Mouse (Mus musculus) CH12.LX (cell line): ENCODE measurements around the gene Ttc30b. TPM values are rescaled to one million over a fixed set of nuclear protein-coding genes. Genes with fewer than 3 reads are reported as not detected.

Experiments used
- DNase-seq: peaks from one replicate; pipeline ENCODE4 v3.0.0-alpha.2; 2013; ENCODE audit errors: extremely low read depth
- H3K27ac ChIP-seq: 2 replicates; pipeline ENCODE4 v1.5.1; 2012; ENCODE audit warnings: low read depth, mild to moderate bottlenecking, control low read depth, moderate library complexity; ENCODE audit not compliant: insufficient read depth
- H3K27me3 ChIP-seq: replicated peaks from 2 replicates; pipeline ENCODE3; 2012; ENCODE audit warnings: inconsistent platforms
- H3K36me3 ChIP-seq, 2 experiments: replicated peaks in 1 of 2; 2 replicates each; pipeline versions ENCODE3 to v1.6.1; 2012; ENCODE audit warnings: inconsistent platforms in 1 of 2, low read length in 1 of 2, mild to moderate bottlenecking in 1 of 2, mixed read lengths in 1 of 2, moderate library complexity in 1 of 2; ENCODE audit not compliant: control insufficient read depth in 1 of 2, insufficient read depth in 1 of 2
- H3K4me1 ChIP-seq, 2 experiments: 2 replicates each; pipeline ENCODE4 v1.6.1; 2012; ENCODE audit warnings: inconsistent platforms in 1 of 2, moderate library complexity in 1 of 2; ENCODE audit not compliant: insufficient read depth in 2 of 2, control insufficient read depth in 1 of 2
- H3K4me2 ChIP-seq: 2 replicates; pipeline ENCODE4 v1.6.1; 2012; ENCODE audit warnings: low read depth, mild to moderate bottlenecking, control low read depth; ENCODE audit not compliant: poor library complexity, insufficient read depth, severe bottlenecking
- H3K4me3 ChIP-seq, 3 experiments: fragments of 150-350 bp in 1 of 3; sonication (generic) in 1 of 3; replicated peaks in 1 of 3; 2 replicates each; pipeline versions ENCODE3 to v1.5.1; 2011 to 2012; ENCODE audit warnings: low read depth in 2 of 3, low read length in 2 of 3, mild to moderate bottlenecking in 2 of 3, moderate library complexity in 2 of 3, control low read depth in 1 of 3, improper control_type of control experiment in 1 of 3, inconsistent platforms in 1 of 3, mixed read lengths in 1 of 3; ENCODE audit not compliant: poor library complexity in 1 of 3
- H3K79me2 ChIP-seq: replicated peaks from 2 replicates; pipeline ENCODE4 v1.6.1; 2012; ENCODE audit warnings: mild to moderate bottlenecking, moderate library complexity; ENCODE audit not compliant: control insufficient read depth, poor library complexity, insufficient read depth, severe bottlenecking; ENCODE audit errors: extremely low read depth
- H3K9ac ChIP-seq: 2 replicates; pipeline ENCODE4 v1.6.1; 2012; ENCODE audit warnings: low read depth, mild to moderate bottlenecking, control low read depth, moderate library complexity; ENCODE audit not compliant: insufficient read depth
- H3K9me3 ChIP-seq: replicated peaks from 2 replicates; pipeline ENCODE3; 2012; ENCODE audit warnings: low read length, inconsistent platforms, mixed read lengths
- CHD1 ChIP-seq: IDR thresholded peaks from 2 replicates; pipeline ENCODE4 v1.6.1; 2012; ENCODE audit warnings: low read depth, low read length, improper control_type of control experiment, inconsistent platforms
- CHD2 ChIP-seq: IDR thresholded peaks from 2 replicates; pipeline ENCODE4 v1.6.1; 2011; ENCODE audit warnings: low read length, improper control_type of control experiment
- E2F4 ChIP-seq: IDR thresholded peaks from 2 replicates; pipeline ENCODE4 v1.6.1; 2011; ENCODE audit warnings: low read depth, low read length, improper control_type of control experiment; ENCODE audit not compliant: insufficient replicate concordance
- ELF1 ChIP-seq: IDR thresholded peaks from 2 replicates; pipeline ENCODE4 v1.6.1; 2014; ENCODE audit warnings: low read depth, mild to moderate bottlenecking, inconsistent platforms, low read length, improper control_type of control experiment
- EP300 ChIP-seq: IDR thresholded peaks from 2 replicates; pipeline ENCODE4 v1.6.1; 2011; ENCODE audit warnings: low read length, improper control_type of control experiment
- ETS1 ChIP-seq: conservative IDR thresholded peaks from 2 replicates; pipeline ENCODE4 v1.6.1; 2012; ENCODE audit warnings: low read depth, mild to moderate bottlenecking, inconsistent platforms, low read length, improper control_type of control experiment, moderate library complexity
- HCFC1 ChIP-seq: IDR thresholded peaks from 2 replicates; pipeline ENCODE4 v1.6.1; 2012; ENCODE audit warnings: low read depth, mild to moderate bottlenecking, inconsistent platforms, low read length, improper control_type of control experiment
- IRF4 ChIP-seq: IDR thresholded peaks from 2 replicates; pipeline ENCODE4 v1.6.1; 2014; ENCODE audit warnings: low read depth, mild to moderate bottlenecking, inconsistent platforms, low read length, improper control_type of control experiment
- KAT2A ChIP-seq: IDR thresholded peaks from 2 replicates; pipeline ENCODE4 v1.6.1; 2012; ENCODE audit warnings: low read length, improper control_type of control experiment, inconsistent platforms; ENCODE audit not compliant: insufficient replicate concordance
- MAFK ChIP-seq: IDR thresholded peaks from 2 replicates; pipeline ENCODE4 v1.6.1; 2011; ENCODE audit warnings: low read length, improper control_type of control experiment; ENCODE audit not compliant: insufficient replicate concordance
- MAZ ChIP-seq: IDR thresholded peaks from 2 replicates; pipeline ENCODE4 v1.6.1; 2012; ENCODE audit warnings: low read depth, mild to moderate bottlenecking, inconsistent platforms, low read length, improper control_type of control experiment, moderate library complexity
- MEF2A ChIP-seq: IDR thresholded peaks from 2 replicates; pipeline ENCODE4 v1.6.1; 2014; ENCODE audit warnings: low read depth, mild to moderate bottlenecking, inconsistent platforms, low read length, improper control_type of control experiment, borderline replicate concordance
- MXI1 ChIP-seq: IDR thresholded peaks from 2 replicates; pipeline ENCODE4 v1.6.1; 2011; ENCODE audit warnings: mild to moderate bottlenecking, low read depth, low read length, improper control_type of control experiment
- MYC ChIP-seq: IDR thresholded peaks from 2 replicates; pipeline ENCODE4 v1.6.1; 2011; ENCODE audit warnings: low read depth, mild to moderate bottlenecking, improper control_type of control experiment, low read length
- NELFE ChIP-seq: IDR thresholded peaks from 2 replicates; pipeline ENCODE4 v1.6.1; 2011; ENCODE audit warnings: low read depth, low read length, improper control_type of control experiment
- NRF1 ChIP-seq: IDR thresholded peaks from 2 replicates; pipeline ENCODE4 v1.6.1; 2014; ENCODE audit warnings: low read depth, mild to moderate bottlenecking, inconsistent platforms, low read length, improper control_type of control experiment, moderate library complexity
- PAX5 ChIP-seq: IDR thresholded peaks from 2 replicates; pipeline ENCODE4 v1.6.1; 2012; ENCODE audit warnings: low read length, inconsistent platforms, mixed read lengths
- POLR2AphosphoS2 ChIP-seq: IDR thresholded peaks from 2 replicates; pipeline ENCODE4 v1.6.1; 2011; ENCODE audit warnings: low read depth, low read length, improper control_type of control experiment
- RAD21 ChIP-seq: IDR thresholded peaks from 2 replicates; pipeline ENCODE4 v1.6.1; 2011; ENCODE audit warnings: low read depth, mild to moderate bottlenecking, low read length, improper control_type of control experiment, moderate library complexity
- RCOR1 ChIP-seq: conservative IDR thresholded peaks from 2 replicates; pipeline ENCODE4 v1.6.1; 2012; ENCODE audit warnings: low read depth, mild to moderate bottlenecking, inconsistent platforms, low read length, improper control_type of control experiment
- SIN3A ChIP-seq: IDR thresholded peaks from 2 replicates; pipeline ENCODE4 v1.6.1; 2012; ENCODE audit warnings: low read length, improper control_type of control experiment, inconsistent platforms
- SMC3 ChIP-seq: IDR thresholded peaks from 2 replicates; pipeline ENCODE4 v1.6.1; 2011; ENCODE audit warnings: low read depth, low read length, improper control_type of control experiment
- TBP ChIP-seq: conservative IDR thresholded peaks from 2 replicates; pipeline ENCODE4 v1.6.1; 2011; ENCODE audit warnings: low read depth, low read length, improper control_type of control experiment
- TCF12 ChIP-seq: IDR thresholded peaks from 2 replicates; pipeline ENCODE4 v1.6.1; 2014; ENCODE audit warnings: low read depth, mild to moderate bottlenecking, inconsistent platforms, low read length, improper control_type of control experiment
- UBTF ChIP-seq: IDR thresholded peaks from 2 replicates; pipeline ENCODE4 v1.6.1; 2012; ENCODE audit warnings: low read depth, mild to moderate bottlenecking, inconsistent platforms, low read length, improper control_type of control experiment, moderate library complexity
- USF1 ChIP-seq: IDR thresholded peaks from 2 replicates; pipeline ENCODE4 v1.6.1; 2014; ENCODE audit warnings: low read depth, mild to moderate bottlenecking, inconsistent platforms, low read length, improper control_type of control experiment
- USF2 ChIP-seq: conservative IDR thresholded peaks from 2 replicates; pipeline ENCODE4 v1.6.1; 2011; ENCODE audit warnings: low read depth, low read length, improper control_type of control experiment
- ZC3H11A ChIP-seq: IDR thresholded peaks from 2 replicates; pipeline ENCODE4 v1.6.1; 2012; ENCODE audit warnings: low read depth, mild to moderate bottlenecking, inconsistent platforms, low read length, improper control_type of control experiment
- ZMIZ1 ChIP-seq: IDR thresholded peaks from 2 replicates; pipeline ENCODE4 v1.6.1; 2012; ENCODE audit warnings: low read depth, mild to moderate bottlenecking, inconsistent platforms, low read length, improper control_type of control experiment
- dilution Hi-C: fragments of 300-500 bp; cut with MboI; formaldehyde crosslinking; loops from 2 replicates; pipeline ENCODE4 v1.14.3; 2020; ENCODE audit warnings: low sequenced_read_pairs; ENCODE audit not compliant: extremely low pct_unique_long_range_greater_than_20kb, extremely low pct_ligation_motif_present
- in situ Hi-C: fragments of 300-500 bp; cut with MboI; formaldehyde crosslinking; loops from 3 replicates; pipeline ENCODE4 v1.14.3; 2019; ENCODE audit warnings: low sequenced_read_pairs, low pct_ligation_motif_present, low pct_unique_long_range_greater_than_20kb, mixed read lengths
- polyA plus RNA-seq: library from polyadenylated mRNA; unstranded; fragments of >175 nt; gene quantifications from 2 replicates; pipeline ENCODE4 v1.2.1, GENCODE M21; 2012; ENCODE audit warnings: low read depth; ENCODE audit not compliant: insufficient read length
- total RNA-seq, 2 experiments: library from RNA; depleted of rRNA; stranded (reverse); fragments of 300-350 nt in 1 of 2; fragments of >200 nt in 1 of 2; gene quantifications; 2 replicates each; pipeline ENCODE4 v1.2.3; 2012 to 2014

Gene Ttc30b
- total and polyA plus RNA-seq, 3 experiments: 0.59 to 2.6 (median 1.5) TPM

DNA sequence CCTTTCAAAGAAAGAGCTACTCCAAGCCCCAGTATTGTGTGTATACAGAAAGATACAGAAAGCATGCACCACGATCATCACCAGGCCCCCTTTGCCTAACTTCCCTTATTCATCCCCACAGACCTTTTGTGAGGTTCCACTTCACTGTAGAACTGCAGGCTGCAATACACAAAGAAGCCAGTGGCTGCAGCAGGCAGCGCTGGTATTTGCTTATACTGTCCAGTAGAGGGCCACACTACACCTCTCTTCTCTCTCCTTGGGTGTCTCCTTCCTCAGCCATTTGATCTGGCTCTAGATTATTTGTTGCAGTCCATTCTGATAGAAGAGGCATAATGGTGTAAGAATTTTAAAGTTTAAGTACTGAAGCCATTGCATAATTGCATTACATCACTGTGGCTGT lies 46.7 kb upstream of the Ttc30b start (continued):
- TF ChIP-seq MAFK: no peak
- TF ChIP-seq, all 38 proteins: peak for 4

DNA sequence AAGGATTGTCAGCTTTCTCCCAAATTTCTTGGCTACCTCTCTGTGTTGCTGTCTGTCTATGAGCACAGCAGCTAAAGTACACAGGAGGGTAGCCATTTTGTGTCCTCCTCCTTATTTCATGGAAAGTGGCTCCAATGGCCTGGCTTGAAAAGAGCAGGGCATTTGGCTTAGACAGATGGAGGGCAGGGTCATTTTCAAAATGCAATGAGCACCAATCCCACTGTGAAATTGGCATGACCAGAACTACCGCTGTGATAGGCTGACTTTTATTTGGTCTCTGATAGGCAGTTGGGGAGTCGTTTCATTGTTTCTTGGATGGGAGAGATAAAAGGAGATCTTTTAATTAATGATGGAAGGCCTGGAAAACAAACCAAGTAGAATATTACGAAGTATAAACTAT lies 45.5 kb upstream of the Ttc30b start:
- DNase-seq: no peak
- no peak for TF ChIP-seq ZMIZ1
- no peak for TF ChIP-seq HCFC1
- TF ChIP-seq IRF4: no peak
- no peak for TF ChIP-seq SIN3A
- no peak for TF ChIP-seq CHD2
- TF ChIP-seq KAT2A: no peak
- TF ChIP-seq PAX5: no peak
- no peak for TF ChIP-seq ZC3H11A
- TF ChIP-seq RCOR1: no peak
- TF ChIP-seq UBTF: no peak
- TF ChIP-seq NRF1: no peak
- TF ChIP-seq MAFK: no peak
- TF ChIP-seq CHD1: no peak
- TF ChIP-seq ETS1: no peak
- TF ChIP-seq NELFE: no peak
- no peak for TF ChIP-seq TCF12
- no peak for TF ChIP-seq MAZ
- TF ChIP-seq MYC: no peak
- in situ Hi-C loops: loop anchor here (10.0 kb wide), 1 partner anchor 121 kb away; no protein-coding TSS in a partner anchor

DNA sequence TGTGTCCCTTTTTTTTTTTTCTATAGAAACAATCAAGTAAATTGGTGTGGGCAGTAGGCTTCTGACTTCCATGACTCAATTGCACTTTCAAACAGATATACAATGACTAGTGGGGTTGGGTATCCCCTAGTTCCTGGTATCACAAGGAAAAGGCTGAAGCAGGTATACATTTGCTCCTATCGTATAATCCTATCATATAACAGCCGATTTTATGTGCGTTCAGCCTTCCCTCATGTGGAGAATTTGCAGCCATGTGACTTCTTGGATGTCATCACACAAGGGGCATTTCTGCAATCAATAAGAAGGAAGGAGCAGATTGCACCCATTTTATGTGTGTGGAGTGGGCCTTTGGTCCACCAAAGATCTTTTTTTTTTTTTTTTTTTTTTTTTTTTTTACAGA lies 44.7 kb upstream of the Ttc30b start:
- TF ChIP-seq NRF1 (no peak), RCOR1 (no peak), USF1 (no peak), TCF12 (no peak), MXI1 (no peak), USF2 (no peak), POLR2AphosphoS2 (no peak), MEF2A (no peak), ELF1 (no peak), PAX5 (no peak), SMC3 (no peak), EP300 (no peak), CHD1 (no peak), ETS1 (no peak), HCFC1 (no peak), E2F4 (no peak), RAD21 (no peak), TBP (no peak)
- Histone ChIP-seq H3K4me2 (no peak overlapping the region), H3K9me3 (peaks cover 4% of the 10 kb centered on the region), H3K36me3 (no peaks in the 10 kb centered on the region), H3K9ac (no peak overlapping the region), H3K4me3 (no peak overlapping the region), H3K79me2 (no peaks in the 10 kb centered on the region), H3K4me1 (peaks cover 3 to 16% of the 10 kb centered on the region in 2 experiments), H3K27ac (no peak overlapping the region), H3K27me3 (no peaks in the 10 kb centered on the region)
- no peak for DNase-seq
- in situ Hi-C loops (loop anchor here (10.0 kb wide), 1 partner anchor 122 kb away; no protein-coding TSS in a partner anchor), dilution Hi-C loops (no loop called here)

More for the DNA sequence above, 45.5 kb upstream of the Ttc30b start:
- Histone ChIP-seq H3K27ac (no peak overlapping the region), H3K4me3 (no peak overlapping the region), H3K4me1 (peaks cover 3 to 23% of the 10 kb centered on the region in 2 experiments), H3K9me3 (peaks cover 4% of the 10 kb centered on the region), H3K4me2 (no peak overlapping the region), H3K9ac (no peak overlapping the region), H3K27me3 (no peaks in the 10 kb centered on the region), H3K79me2 (no peaks in the 10 kb centered on the region), H3K36me3 (no peaks in the 10 kb centered on the region)
- dilution Hi-C loops: no loop called here
